Mouse (Mus musculus) layer of hippocampus, adult 9-10 months (tissue): ENCODE measurements around the gene Gipr.

Experiments
- DNase-seq: peaks from one replicate; pipeline ENCODE4 v3.0.0; 2022; ENCODE audit warnings: low spot score

The Gipr gene

DNA sequence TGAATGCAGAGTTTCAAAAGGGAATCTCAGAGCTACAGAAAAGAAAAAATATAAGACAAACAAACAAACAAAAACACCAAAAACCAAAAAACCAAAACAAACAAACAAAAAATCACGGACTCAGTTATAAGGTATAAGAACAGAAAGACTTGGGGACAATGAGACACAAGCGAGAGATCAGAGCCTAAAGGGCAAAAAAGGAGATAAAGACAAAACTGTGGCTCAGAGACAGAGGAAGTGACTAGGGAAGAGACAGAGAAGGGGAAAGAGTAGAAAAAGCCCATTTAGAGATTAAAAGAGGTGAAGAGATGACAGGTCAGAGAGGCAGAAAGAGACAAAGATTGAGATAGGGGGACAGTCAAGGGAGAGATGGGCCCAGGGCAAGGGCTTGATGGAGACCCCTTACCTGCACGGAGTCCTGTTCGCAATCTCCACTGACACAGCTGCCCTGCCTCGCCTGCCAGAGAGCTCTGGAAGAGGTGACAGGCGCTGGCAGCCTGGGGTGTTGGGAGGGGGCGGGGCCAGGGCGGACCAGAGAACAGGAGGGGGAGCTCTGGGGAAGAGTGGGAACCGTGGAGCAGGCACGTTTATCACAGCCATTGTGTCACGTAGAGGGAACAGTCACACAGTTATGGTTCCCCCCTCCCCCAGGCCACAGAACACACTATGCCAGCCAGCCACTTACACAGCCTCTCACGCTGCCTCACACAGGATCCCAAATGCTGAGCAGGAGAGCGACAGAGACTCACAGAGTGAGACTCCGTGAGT, at the start of gene Gipr:
Gene Gipr (minus strand): TSS at position 472 of the 768 bp plus-strand sequence.
- DNase-seq = no peak

GRCm38 (mm10) chr7:19214940-19215339, 49.0 kb upstream of the Gipr start:
- no peak for DNase-seq

DNA sequence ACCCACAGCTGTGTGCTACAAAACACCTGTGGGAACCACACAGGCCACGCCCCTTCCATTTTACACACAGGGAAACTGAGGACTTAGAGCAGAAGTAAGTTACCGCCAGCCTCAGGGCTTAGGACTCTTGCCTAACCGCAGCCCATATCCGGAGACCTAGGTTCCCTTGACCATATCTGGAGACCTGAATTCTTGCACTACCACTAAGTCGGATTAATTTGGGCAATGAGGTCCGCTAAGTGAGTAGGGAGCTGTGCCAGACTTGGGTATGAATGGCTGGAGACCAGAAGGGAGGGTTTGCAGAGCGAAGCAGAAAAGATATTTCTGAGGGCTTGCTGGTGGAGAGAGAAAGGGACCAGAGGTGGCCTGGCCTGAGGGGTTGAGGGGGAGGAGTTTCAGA, 48.4 kb upstream of the Gipr start:
- no peak for DNase-seq

DNA sequence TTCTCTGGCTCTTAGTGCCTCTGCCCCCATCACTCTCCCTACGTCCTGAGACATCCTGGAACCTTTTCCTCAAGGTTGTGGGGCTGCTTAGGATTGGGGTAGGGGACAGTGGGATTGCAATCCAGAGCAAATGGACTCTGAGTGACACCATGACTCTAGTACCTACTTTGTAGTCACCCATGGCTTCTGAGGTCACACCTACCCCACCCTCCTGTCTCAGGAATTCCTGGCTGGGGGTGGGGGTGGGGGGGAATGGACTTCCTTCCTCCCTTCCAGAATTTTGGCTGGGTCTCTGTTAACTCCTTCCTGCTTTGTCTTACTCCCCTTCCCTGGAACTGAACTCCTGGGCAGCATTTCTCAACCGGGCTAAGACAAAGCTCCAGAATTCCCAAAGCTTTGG, 47.5 kb upstream of the Gipr start:
- no peak for DNase-seq

- no peak for DNase-seq
Measured at GRCm38 (mm10) chr7:19211996-19212755, 46.2 kb upstream of the Gipr start, which contains the start of gene Gpr4. TSS of gene Gpr4 (plus strand) at chr7:19212538.

- no peak for DNase-seq
Measured at GRCm38 (mm10) chr7:19211041-19211675, 45.2 kb upstream of the Gipr start.

DNA sequence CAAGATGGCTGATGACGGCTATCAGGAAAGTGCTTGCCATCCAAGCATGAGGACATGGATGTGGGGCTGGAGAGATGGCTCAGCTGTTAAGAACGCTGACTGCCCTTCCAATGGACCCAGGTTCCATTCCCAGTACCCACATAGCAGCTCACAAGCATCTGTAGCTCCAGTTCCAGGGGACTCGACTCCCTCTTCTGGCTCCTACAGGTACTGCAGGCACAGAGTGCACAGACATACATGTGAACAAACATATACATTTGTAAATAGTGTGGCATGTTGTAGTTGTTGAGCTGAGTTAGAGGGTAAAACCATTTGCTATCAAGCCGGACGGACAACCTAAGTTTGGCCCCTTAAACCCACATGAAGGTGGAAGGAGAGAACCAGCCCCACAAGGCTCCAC, 44.1 kb upstream of the Gipr start:
- no peak for DNase-seq

GRCm38 (mm10) chr7:19209494-19209893, 43.6 kb upstream of the Gipr start:
- no peak for DNase-seq

- peak; percentile 54 for DNase-seq
Measured at GRCm38 (mm10) chr7:19208944-19209472, 43.1 kb upstream of the Gipr start.

DNA sequence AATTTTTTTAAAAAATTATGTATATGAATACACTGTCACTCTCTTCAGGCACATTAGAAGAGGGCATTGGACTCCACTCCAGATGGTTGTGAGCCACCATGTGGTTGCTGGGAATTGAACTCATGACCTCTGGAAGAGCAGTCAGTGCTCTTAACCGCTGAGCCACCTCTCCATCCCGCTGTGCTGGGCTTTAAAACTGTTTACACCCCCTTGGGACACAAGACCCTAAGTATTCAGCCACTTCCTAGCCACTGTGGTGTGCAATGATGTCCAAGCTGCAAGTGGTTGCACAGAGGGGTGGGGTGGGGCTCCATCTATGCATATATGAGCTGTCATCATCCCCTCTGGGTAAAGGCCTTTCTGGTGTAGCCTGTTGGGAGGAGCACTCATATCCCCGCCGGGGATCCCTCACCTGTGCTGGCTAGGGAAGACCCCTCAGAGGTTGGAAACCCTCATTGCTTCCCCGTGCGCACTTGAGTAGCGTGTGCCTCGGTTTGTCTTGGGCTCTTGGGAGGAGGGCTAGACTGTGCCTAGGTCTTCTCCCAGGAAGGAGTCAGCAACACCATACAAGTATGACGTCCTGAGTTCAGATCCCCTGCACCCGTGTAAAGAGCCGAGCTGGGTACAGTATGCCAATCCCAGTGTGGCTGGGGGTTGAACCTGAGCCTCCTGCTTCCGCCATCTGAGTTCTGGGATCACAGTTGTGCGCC, 42.4 kb upstream of the Gipr start:
- no peak for DNase-seq

- no peak for DNase-seq
Measured at GRCm38 (mm10) chr7:19202065-19202850, 36.3 kb upstream of the Gipr start.

- no peak for DNase-seq
Measured at GRCm38 (mm10) chr7:19201660-19202059, 35.7 kb upstream of the Gipr start.

DNA sequence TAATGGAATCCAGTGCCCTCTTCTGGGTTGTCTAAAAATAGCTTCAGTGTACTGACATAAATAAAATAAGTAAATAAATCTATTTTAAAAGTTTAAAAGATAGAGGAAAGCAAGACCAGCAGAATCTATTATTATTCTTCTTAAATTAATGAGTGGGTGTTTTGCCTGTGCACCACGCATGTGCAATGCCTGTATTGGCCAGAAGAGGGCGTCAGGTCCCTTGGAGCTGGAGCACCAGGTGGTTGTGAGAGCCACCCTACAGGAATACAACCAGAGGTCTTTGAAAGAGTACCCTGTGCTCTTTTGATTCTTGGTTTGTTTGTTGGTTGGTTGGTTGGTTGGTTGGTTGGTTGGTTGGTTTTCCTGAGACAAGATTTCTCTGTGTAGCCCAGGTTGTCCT, 32.1 kb upstream of the Gipr start:
- no peak for DNase-seq

DNA sequence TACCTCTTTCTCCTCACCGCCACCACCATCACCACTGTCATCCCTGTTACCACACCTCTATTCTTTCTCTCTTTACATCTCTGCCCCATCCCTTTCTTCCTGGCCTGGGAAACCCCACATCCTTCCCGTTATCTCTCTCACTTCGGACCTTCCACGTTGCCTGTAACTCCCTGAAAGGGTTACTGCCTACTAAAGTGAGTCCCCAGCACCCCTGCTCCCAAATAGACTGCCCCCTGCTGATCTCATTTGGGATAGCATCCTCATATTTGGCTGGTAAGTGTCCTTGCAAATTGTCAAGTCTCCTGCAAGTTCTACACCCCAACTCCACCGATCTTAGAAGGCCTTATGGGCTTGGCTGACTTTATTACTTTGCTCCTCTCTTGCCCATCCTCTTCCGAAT, 30.7 kb upstream of the Gipr start:
- no peak for DNase-seq

DNA sequence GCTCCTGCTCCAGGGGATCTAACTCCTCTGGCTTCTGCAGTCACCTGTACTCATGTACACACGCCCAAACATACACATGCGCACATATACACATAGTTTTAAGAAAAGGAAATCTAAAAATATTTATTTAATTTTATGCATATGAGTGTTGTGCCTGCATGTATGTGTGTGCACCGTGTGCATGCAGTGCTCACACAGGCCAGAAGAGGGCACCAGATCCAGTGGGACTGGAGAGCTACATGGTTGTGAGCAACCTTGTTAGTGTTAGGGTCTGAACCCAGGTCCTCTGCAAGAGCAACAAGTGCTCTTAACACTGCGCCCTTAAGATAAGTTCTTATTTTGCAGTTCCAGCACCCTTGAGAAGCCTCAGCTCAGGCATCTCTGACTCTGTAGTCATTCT, 28.7 kb upstream of the Gipr start:
- no peak for DNase-seq

- no peak for DNase-seq
Measured at GRCm38 (mm10) chr7:19184758-19185157, 18.8 kb upstream of the Gipr start.

- DNase-seq = no peak
Measured at GRCm38 (mm10) chr7:19184250-19184649, 18.3 kb upstream of the Gipr start.

- no peak for DNase-seq
Measured at GRCm38 (mm10) chr7:19180862-19181429, 15.0 kb upstream of the Gipr start.

GRCm38 (mm10) chr7:19179936-19180335, 14.0 kb upstream of the Gipr start:
- no peak for DNase-seq

GRCm38 (mm10) chr7:19179173-19179572, 13.2 kb upstream of the Gipr start:
- no peak for DNase-seq
